Mouse (Mus musculus): ENCODE measurements around the gene Ppox.
"Not testable (repeated sequence)": the region's sequence is repeated elsewhere in the genome, so short reads cannot be mapped to it uniquely, and the experiment has no call there.

Gene Ppox

DNA sequence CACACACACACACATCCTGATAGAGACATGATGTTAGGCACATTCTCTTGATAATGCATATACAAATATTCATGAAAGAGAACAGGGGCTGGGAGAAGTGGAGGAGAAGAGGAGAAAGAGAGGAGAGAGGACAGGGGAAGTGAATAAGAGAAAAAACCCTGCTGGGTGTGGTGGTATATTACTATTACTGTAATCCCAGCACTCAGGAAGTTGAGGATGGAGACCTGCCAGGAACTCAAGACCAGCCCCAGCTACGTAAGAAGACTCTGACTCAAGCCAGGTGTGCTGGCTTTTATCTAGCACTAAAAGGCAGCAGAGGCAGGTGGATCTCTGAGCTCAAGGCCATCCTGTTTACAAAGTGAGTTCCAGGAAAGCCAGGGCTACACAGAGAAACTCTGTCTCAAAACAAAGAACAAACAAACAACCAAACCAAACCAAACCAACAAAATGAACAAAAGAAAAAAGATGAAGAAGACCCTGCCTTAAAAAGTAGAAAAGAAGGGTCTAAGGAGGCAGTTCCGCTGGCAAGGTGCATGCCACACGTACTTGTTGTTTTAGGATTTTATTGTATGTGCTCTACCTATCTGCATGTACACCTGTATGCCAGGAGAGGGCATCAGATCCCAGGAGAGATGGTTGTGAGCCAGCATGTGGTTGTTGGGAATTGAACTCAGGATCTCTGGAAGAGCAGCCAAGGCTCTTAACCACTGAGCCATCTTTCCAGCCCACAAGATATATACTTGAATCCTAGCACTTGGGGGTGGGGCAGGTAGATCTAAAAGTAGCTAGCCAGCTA is 17.1 kb downstream of the Ppox start:
- DNase-seq: no peak

DNA sequence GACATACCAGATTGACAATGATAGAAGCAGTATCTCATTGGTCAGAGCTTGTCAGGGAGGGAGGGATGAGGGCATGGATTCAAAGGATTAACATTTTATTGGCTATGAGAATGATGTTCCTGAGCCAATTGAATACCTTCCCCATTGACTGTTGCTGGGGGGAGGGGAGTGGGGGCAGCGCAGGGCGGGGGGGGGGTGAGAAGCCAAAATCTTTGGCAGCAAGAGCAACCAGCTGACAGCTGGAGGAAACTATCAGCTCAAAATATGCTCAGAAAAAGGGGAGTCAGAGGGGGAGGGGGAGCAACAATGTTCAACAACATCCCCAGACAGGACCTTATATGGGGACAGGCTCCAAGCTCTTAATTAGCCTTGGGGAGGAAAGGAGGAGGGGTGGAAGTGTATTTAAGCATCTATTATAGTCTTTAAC is 17.8 kb downstream of the Ppox start:
- no peak for DNase-seq

DNA sequence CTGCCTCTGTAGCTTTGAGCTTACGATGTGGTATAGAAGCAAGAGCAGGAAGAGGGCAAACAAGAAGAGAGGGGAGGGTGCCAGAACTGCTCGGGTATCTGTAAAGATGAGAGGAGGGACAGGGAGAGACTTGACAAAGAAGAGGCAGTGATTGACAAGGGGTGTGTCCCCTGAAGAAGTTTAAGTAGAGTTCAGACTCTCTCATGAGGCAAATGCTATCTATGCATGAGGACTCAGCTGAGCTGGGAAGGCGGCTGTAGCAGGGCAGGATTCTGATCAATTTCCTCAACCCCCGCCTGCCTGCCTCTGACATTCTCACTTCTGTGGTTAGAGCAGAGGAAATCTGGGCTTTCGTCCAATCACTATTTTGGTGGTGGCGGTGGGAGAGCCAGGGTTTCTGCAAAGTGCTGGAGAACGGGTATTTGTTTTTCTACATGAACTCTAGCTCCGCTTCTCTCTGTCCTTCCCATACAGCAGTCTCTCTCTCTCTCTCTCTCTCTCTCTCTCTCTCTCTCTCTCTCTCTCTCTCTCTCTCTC is 18.3 kb downstream of the Ppox start:
- DNase-seq: peak; percentile 70

DNA sequence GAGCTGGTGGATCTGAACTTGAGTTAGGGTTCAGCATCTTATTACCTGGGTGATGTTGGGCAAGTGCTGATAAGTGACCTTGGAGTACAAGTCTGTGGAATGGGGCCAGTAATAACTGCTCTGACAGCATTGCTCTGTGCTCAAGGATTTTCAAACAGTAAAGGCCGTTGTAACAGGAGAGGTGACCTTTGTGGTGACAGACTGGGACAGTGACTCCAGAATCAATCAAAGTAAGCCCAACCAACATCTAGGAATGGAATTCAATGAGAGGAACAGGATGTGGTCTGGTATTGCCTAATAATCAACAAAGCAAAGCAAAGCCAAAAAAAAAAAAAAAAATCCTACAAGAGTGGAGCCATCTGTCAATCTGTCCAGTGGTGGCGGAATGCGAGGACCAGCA is 20.7 kb downstream of the Ppox start:
- DNase-seq: no peak

DNA sequence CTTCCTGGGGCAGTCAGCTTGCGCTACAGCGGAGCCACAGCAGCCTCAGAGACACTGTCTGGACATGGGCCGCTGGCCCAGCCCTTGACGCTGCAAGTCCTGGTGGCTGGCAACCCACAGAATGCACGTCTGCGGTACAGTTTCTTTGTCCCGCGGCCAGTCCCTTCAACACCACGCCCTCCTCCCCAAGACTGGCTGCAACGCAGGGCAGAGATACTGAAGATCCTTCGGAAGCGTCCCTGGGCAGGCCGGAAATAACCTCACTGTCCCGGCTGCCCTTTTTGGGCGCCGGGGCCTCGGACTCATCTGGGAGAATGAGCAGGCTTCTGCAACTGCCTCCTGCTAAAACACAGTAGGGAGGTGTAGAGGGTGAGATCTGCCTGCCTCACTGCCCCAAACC is 22.1 kb downstream of the Ppox start:
- no peak for DNase-seq

DNA sequence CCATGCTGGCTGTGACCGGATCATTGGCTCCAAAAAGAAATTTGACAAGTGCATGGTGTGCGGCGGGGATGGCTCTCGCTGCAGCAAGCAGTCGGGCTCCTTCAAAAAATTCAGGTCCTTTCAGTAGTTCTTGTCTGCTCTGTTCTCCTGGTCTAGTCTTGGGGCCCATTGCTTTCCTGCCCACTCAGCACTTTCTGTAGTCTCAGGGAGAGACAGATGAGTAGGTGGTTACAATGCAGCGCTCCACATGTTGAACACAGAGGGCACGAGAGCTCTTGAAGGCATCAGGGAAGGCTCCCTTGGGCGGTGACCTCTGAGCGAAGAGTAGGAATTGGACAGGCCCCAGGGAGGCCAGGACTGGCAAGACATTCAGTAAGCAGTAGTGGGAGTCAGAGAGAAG is 23.2 kb downstream of the Ppox start:
- no peak for DNase-seq

DNA sequence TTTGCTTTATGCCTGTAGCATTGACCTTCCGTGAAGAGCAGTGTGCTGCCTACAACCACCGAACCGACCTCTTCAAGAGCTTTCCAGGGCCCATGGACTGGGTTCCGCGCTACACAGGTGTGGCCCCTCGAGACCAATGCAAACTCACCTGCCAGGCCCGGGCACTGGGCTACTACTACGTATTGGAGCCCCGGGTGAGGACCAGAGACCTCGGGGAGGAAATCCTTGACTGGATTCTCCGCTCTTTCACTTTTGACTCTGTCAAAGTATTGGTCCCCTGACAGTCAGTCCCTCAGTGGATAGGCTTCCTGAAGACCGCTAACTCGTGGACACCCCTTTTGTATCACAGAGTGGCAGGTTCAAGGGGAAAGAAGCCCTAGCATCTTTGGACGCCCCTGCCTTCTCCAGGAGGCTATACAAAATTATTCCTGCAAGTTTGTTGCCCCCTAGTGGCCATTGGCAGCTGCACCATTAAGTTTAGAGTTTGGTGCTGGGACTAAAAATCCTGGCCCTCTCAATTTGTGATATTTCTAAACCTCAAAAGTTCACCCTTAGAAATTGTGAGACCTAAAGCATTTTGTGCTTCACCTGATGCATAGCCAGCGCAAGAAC is 23.9 kb downstream of the Ppox start:
- DNase-seq: peak; percentile 52

DNA sequence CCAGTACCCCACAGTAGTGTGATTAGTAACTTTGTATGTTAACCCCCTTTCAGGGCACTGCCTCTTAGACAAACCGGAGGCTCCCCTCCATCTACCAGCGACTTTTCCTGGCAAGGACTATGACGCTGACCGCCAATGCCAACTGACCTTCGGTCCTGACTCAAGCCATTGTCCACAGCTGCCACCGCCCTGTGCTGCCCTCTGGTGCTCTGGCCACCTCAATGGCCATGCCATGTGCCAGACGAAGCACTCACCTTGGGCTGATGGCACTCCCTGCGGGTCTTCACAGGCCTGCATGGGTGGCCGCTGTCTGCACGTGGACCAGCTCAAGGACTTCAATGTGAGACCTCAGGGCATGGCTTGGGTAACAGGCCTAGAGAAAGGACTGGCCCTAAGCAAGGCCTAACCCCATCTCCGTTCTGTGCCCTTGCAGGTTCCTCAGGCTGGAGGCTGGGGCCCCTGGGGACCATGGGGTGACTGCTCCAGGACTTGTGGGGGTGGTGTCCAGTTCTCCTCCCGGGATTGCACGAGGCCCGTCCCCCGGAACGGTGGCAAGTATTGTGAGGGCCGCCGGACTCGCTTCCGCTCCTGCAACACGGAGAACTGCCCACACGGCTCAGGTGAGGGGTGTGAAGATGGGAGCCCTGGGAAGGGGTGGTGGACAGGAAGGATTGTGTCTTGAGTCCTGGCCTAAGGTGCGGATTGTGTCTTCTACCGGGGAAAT is 24.7 kb downstream of the Ppox start:
- DNase-seq: no peak

DNA sequence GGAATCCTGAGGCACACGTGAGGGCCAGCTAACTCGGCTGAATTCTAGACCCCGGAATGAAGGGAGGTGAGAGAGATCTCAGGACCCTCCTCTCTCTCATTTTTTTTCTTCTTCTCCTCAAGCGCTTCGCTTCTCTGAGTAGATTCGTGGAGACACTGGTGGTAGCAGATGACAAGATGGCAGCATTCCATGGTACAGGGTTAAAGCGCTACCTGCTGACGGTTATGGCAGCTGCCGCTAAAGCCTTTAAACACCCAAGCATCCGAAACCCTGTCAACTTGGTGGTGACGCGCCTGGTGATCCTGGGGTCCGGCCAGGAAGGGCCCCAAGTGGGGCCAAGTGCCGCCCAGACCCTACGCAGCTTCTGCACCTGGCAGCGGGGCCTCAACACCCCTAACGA is 28.6 kb downstream of the Ppox start:
- DNase-seq: no peak

DNA sequence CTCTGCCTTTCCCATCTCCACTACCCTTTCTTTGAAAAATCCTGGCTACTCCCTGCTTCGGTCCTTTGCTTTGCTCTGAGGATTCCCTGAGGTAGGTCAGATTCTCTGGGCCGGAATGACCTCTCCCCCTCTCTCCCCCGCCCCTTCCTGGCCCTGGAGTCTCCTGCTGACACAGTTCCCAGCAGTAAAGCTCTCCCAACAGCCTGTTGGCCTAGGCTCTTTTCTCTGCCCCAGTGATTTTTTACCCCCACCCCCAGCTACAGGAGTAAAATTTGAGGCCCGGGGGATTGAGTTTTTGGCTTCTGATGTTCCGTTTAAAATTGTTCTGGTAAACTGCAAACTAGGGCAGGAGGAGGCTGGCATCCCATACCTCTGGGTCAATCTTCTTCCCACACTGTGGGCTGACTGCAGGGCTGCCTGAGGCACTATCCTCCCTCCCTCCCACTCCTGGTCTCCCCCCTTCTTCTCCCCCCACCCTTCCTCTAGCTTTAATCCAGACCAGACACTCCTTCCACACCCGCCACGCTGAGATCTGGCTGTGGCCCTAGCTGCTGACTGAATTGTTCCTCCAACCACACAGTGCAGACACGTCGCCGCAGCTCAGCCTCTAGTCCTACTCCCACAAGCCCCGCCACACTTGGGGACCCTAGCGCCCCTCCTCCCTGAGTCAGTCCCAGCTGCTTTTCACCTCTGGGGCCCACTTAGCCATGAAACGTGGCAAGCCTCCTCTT is 29.2 kb downstream of the Ppox start:
- no peak for DNase-seq

DNA sequence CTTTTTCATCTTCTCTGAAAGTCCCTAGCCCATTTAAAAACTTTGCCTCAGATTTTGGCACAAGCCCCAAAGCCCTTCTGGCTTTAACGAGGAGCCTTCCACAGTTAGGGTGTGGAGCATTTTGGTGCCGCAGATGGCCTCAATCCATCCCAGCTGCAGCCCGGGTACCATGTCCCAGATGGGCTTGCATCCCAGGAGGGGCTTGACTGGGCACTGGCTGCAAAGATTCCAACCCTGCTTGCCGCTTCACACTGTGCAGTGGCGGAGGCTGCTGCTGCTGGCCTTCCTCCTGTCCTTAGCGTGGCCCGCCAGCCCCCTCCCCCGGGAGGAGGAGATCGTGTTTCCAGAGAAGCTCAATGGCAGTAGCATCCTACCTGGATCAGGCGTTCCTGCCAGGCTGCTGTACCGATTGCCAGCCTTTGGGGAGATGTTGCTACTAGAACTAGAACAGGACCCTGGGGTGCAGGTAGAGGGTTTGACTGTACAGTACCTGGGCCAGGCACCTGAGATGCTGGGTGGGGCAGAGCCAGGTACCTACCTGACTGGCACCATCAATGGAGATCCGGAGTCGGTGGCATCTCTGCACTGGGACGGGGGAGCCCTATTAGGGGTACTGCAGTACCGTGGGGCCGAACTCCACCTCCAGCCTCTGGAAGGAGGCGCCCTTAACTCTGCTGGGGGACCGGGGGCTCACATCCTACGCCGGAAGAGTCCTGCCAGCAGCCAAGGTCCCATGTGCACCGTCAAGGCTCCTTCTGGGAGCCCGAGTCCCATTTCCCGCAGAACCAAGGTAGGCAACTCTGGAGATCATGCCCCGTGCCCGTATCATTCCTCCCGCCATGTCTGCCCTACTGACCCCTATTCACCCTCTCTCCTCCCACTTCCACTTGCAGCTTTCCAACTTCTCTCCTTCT is 30.0 kb downstream of the Ppox start, which contains the start of gene Ndufs2:
Ndufs2 (minus strand) TSS at position 709 of the 914 bp plus-strand sequence.
- no peak for DNase-seq

DNA sequence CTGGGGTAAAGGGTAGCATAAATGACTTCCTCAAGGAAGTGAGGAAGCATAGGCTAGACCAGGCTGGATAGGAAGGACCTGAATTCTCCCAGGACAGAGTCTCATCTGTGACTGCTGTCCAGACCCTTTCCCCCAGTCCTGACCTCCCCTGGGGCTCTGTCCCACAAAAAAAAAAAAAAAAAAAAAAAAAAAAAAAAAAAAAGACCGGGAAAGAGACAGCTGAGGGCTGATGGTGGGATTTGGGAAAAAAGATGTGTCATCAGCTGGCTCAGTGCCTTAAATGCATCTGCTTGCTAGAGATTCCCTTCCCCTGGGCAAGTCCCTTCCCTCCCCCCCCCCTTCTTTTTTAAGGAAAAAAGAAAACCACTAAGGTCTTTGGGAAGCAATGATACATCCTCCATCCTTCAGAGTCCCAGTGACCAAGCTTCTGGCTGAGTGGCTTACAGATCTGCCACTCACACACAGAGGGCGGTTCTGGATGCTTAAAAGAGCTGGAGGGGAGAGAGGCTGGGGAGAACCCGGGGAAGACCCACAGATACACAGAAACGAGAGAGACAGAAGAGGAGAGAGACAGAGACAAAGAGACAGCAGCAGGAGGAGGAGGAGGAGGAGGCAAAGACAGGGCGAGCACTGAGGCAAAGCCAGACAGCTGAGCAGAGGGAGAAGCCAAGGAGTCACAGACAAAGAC is 30.9 kb downstream of the Ppox start, which contains the start of gene Adamts4:
Adamts4 (plus strand) TSS at position 509 of the 688 bp plus-strand sequence.
- DNase-seq: peak; percentile 57

DNA sequence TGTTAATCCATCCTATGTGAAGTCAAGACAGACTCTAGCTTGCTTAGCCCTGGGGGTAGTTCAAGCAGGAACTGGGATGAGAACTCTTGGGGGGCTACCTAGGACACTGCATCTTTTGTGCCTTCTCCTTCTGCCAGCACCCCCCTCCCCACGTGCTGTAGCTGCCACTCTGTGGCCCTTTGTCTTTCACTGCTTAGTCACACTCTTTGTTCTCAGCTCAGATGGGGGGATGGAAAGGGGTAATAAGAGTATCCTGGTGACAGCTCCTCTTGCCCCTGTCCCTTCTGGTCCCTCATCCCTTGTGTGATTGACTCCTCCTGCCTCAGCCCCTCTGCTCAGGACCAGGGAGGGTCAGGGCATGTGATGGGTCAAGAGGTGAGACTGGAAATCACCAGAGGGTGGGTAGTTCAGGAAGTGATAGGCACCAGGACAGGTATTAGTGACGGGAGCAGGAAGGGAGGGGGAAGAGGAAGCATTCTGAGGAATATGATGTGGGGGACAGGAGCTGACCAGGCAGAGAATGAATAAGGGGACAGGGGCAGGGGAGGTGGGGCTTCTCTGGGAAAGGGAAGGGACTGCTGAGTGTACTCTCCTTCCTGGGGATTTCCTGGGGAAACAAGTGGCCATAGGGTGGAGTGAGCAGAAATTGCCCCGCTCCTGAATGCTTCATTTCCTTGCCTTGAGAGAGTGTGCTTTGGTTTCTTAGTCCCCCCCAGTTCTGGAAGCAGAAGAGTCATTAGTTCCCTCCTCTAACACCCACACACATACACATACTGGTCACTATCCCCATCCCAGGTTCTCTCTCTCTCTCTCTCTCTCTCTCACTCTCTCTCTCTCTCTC is 32.4 kb downstream of the Ppox start:
- no peak for DNase-seq

DNA sequence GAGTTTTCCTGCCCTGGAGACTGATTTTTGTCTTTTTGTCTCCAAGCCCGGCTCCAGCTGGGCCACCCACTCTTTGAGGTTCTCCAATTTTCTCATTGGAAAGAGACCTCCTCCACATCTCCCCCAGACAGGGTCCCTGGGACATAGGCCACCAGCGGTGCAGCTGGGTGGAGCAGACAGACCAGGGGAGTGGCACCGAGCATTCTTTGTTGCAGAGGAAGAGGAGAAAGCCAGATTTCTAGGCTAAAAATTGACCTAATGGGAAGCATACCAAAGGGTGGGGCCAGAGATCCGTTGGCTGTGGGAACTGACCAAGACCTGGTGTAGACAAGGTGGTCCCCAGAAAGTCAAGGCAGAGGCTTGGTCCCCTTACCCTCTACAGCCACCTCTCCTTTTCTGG is 33.1 kb downstream of the Ppox start:
- no peak for DNase-seq

DNA sequence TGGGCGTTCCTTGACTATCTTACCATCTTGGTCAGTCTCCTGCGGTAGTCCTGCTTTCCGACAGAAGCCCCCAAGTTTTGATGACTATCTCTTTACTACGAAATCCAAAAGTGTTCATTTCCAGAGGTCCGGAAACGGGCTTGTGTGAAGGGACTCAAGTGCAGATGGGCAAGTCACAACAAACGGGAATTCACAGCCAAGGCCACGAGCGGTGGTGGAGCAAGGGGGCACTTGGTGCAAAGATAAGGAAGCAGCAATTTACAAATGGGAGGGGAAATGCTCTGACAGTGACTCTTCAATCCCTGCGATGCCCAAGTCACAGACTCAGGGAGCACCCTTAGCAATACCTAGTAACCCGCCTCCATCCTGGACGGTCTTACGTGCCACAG is 33.5 kb downstream of the Ppox start:
- no peak for DNase-seq

DNA sequence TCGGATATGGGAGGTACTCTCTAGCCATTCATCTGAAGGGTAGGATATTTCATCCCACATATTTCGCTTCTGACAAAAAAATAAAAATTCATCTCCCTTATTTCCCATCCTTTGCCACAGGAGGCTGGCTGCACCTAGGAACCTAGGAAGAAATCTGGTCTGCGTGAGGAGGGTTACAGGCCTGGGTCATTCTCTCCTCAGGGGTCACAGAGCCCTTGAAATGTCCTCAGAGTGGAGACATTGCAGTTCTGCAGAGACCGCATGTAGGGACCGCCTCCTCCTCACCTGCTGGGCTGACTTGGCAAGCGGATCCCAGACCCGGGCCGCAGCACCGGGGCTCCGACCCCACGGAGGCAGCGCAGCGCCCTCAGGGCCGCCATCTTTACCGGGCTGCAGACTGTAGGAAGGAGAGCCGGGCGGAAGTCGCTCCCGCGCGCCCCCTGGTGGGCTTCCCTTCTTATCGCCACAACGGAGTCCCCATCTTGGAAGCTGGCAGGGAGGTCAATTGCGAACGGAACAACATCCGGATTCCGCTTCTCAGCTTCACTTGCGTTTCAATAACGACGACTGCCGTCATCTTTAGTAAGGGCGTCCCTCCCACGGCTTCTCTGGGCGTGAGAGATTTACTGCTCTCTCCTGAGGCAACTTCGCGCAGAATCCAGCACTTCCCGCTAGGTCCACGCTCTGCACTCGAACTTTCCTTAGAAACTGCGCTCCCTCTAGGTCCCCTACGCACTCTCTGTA is 34.1 kb downstream of the Ppox start:
- DNase-seq: peak; percentile 97

DNA sequence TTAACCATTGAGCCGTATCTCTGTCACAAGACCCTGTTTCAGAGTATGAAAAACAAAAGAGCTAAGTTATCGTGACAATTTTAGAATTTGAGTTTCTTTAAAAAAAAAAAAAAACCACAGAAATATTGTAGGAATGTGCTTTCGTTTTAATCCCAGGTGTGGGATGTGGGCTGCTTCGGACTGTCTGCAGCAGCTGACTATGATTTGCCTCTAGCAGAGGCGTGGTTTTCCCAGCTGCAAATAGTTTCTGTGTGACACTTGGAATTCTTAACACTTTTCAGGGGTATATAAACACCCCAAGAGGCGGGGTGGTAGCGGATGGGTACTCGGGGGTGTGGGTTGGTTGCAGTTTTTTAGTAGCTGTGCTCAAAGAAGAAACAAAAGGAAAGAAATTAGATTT is 35.6 kb downstream of the Ppox start:
- no peak for DNase-seq

DNA sequence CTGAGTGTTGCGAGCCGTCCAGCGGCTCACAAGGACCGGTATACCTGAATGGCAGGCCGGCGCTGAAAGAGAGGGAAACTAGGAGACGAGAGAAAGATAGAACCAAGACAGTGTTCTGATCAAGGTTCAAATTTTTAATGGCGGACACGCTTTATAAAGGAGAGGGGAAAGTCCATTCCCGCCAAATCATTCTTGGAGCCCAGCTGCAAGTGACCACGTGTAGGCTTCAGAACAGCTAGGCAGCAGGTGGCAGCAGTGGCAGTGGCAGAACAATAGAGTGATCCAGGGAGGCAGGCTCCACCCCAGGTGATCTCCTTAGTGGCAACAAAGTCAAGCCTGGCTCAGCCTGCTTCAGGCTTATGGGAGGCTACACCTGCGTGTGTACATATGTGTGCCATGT is 39.0 kb downstream of the Ppox start:
- DNase-seq: not testable (repeated sequence)

DNA sequence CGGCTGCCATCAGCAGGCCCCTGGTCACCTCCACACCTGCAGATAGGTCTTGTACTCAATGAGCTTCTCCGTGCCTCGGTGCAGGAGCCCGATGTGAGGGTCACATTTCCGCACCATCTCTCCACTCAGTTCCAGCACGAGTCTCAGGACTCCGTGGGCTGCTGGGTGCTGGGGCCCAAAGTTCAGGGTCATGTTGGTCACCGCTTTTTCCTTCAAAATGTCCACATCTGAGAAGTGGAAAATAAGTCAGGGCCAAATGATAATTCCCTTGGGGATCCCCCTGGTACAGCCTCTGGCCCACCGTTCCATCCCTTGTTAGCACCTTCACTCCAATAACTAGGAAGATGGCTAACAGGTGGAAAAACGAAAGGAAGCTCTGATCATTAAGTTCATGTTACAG is 40.1 kb downstream of the Ppox start:
- DNase-seq: no peak
